Mouse (Mus musculus): ENCODE measurements at regions not wholly inside any gene's neighbourhood (a gene's known extent, or its start where the extent isn't known, plus 50 kb on each side); places are given as distances from the start of the nearest gene placed in this dataset.
"Not testable (repeated sequence)": the region's sequence is repeated elsewhere in the genome, so short reads cannot be mapped to it uniquely, and the experiment has no call there.

DNA sequence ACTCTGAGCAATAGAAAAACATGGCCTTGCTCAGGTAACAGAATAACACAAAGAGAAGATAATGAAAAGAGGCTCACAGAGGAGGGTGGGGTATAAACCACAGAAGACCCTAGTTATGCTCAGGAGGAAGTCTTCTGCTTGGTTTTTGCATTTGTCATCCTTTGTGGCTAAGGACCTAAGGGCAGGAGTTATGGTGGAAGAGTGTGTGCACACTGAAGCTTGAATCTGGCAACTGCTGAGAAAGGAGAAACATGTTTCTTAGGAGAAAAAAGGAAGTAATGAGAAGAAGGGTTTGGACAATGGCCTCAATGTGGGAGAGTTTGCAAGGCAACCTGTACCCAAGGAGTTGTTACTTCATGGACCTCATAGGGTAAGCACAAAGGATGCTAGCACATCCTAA lies 106.8 kb upstream of the Nyap2 start:
- no peak for DNase-seq

DNA sequence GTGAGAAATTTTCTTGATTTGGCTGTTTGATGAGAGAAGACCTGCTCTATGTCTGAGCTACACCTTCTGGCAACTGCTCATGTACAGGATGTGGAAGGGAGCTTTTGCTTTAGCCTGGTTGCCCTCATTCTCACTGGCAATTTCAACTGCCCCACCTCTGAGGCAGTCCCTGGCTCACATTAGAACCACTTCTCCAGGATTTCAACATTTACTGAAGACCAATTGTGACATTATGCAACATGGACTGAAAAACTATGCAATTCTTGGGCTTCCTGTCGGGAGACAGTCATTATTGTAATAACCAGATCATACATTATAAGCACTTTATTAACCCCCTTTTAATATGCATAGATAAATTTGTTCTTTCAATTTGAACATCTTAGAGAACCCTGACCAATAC lies 107.6 kb upstream of the Nyap2 start:
- DNase-seq: no peak

DNA sequence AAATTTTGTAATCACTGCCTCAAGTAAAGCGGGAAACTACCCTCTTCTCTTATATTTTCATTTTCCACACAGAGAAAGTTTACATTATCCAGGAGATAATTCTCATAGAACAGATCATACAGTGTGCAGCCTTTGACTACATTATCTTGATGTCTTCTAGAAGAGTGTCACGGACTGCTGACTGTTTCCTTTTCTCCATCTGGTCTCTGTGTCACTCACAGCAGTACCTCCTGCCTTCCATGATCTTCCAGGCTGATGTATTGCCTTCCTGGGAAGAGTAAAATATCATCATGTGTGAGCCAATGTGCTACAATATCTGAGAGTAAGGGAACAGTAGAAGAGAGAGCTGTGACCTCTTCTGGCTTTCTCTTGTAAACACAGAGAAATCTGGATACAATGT lies 111.0 kb upstream of the Nyap2 start:
- DNase-seq: no peak

DNA sequence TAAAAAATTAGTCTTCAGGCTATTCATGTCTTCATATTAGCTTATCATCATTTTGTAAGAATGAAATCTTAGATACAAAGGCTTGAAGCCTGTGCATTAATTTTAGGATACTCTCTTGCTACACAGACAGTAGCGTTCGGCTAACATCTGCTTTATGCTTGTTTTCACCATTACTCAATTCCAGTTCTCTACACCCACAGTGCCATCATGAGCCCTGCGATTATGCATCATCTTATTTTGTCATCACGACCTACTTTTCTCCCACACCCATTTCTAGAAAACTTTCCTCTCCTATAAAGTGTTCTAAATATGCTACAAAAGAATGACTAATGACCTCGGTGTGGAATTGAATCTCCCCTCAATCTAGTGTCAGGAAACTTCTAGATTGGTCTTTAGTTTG lies 112.4 kb upstream of the Nyap2 start:
- no peak for DNase-seq

DNA sequence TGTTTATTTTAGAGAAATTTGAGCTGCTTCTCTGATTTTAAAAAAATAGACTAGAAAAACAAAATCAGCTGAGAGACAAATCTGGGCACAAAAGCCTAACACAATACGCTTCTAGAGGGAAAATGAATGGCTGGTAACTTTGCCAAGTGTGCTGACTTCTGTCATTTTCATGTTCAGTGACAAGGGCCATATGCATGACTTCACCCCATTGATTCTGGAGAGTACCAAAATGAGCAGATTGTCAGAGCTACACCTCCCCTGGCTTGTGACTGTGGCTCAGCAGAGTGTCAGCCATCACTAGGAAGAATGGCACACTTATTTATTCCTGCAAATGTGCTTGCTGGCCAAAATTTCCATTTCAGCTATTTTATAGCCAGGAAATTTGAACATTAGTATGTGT lies 112.9 kb upstream of the Nyap2 start:
- DNase-seq: no peak

DNA sequence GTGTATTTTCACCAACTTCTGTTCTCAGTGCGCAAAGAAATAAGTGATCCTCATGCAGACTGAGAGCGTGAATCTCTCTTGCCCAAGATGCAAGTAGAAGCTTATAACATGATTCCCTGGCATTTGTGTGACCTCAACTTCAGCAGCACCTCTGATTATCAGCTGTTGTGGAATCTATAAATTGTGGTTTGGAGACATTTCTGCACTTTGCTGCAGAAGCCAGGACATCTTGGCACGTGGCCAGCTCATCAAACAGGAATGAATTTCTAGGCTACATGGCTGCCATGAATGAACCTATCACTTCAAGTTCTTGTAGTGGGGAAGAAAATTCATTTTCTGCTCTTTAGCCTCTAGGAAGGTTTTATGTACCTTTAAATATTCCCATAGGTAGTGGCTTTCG lies 126.3 kb upstream of the Nyap2 start:
- DNase-seq: peak in 1 of 2 experiments; percentile 8

DNA sequence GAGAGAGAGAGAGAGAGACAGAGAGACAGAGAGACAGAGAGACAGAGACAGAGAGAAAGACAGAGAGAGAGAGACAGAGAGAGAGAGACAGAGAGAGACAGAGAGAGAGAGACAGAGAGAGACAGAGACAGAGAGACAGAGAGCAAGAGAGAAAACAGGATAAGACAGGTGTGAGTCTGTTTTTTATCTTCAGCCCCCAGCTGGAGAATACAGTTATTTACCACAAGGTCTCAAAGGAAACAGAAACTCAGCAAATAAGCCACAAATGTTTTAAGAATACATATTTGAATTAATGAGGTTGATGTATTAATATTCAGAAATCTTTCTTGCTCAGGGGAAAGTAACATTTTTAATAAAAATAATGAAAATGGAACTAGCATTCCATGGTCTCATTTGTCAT lies 130.7 kb upstream of the Nyap2 start:
- not testable (repeated sequence) for DNase-seq

DNA sequence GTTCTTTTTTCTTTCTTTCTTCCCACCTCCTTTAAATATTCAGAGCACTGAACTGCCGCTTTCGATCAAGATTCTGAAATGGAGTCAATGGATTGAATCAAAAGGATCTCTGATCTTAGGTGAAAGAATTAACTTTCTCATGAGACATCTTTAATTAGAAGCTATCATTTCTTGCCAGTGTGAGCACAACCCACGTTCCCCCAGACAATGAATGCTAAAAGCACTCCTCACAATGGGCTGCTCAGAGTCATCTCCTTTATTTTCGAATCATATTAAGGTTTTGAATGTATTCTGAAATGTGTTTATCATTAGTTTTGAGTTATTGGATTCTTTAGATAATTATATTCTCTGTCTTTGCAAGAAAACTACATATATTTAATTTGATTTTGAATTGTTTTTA lies 137.4 kb upstream of the Nyap2 start:
- no peak for DNase-seq

DNA sequence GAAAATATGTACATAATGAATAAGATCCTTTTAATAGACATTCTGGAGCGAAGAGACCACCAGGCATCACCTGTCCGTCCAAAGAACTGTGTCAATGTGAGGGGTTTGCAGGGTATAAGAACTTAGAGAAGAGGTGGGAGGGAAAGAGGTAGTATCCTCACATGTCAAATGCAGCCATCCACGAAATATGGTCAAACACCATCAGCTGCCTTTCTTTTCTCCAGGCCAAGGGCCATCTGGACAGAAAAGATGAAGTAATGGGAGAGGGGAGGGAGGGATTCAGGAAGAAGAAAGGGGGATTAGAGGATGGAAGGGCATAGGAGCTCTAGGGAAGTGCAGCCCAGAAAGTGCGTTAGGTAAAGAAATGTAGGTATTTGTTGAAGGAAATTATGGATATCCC lies 141.0 kb upstream of the Dock10 start:
- no peak for DNase-seq

DNA sequence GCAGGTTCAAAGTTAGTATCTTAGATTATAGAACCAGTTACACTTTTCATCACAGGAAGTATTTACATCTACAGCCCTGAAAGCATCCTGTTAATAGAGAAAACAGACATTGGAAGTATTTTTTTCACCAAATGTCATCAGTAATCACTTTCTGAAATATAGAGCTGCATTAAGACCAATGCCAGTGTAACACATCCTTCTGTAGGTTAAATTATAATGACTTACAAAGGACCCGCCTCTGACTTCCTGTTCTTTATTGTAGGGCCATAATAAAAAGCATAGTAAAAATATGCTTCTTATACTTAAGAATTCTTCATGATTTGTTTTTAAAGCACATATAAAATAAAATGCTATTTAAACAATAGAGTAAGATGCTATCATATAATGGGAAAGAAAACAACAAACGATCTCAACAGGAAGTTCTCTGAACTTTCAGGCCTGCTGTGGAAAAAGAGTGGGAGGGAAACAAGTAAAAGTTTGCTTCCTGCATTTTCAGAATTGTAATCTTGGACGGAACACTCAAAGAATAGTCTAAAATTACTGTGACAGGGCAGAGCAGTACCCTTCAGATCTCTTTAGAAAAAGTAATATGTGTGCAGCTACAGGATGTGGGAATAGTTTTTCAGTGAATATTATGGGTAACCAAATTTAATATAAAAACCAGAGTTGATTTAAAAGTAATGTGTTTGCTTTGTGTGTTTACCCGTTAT lies 116.0 kb upstream of the Dock10 start:
- no peak for DNase-seq

DNA sequence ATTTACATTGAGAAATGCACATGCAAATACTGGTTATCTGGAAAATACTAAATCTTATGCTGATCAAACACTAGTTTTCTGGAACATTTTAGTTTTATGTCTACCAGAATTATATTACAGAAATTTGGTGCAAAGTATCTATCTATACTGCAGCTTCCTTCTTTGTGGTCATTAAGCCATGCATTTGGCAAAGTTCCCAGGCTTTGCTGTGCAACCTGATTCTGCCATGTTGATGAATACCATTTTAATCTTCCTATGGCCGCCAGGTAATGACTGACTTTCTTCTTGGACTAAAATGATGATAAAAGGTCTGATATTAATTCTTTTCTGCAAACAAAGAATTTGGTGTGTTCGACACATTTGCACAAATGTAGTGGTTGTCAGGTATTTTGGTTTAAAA lies 115.3 kb upstream of the Dock10 start:
- DNase-seq: no peak

DNA sequence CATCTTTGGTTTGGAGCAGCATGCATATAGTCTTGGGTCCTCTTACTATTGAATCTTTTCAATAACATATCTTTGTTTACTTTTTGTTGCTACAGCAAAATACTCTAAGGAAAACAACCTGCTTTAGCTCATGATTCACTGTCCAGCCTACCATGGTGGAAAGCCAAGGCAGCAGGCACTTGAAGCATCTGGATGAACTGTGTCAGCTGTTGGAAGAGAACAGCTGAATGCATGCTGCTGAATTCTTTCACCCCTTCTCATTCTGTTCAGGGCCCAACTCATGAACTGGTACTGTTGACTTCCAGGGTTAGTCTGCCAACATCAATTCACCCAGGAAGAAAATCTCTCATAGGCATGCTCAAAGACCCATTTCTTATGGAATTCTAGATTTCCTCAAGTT lies 110.5 kb upstream of the Dock10 start:
- no peak for DNase-seq

DNA sequence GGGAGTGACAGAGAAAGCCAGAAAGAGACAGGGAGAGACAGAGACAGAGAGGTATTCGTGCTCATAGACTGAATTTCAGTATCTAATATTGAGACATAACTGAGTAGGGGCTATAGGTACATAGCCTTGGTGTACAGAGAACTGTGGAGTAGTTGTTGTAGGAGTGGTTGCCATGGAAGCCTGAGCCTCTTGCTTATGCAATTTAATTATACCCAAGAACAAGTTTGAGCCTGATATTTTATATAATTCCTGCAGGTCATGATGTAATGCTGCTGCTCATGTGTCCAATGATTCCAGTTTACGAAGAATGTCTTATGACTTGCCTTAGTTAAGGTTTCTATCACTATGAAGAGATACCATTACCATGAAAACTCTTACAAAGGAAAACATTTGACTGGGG lies 98.7 kb upstream of the Dock10 start:
- no peak for DNase-seq

DNA sequence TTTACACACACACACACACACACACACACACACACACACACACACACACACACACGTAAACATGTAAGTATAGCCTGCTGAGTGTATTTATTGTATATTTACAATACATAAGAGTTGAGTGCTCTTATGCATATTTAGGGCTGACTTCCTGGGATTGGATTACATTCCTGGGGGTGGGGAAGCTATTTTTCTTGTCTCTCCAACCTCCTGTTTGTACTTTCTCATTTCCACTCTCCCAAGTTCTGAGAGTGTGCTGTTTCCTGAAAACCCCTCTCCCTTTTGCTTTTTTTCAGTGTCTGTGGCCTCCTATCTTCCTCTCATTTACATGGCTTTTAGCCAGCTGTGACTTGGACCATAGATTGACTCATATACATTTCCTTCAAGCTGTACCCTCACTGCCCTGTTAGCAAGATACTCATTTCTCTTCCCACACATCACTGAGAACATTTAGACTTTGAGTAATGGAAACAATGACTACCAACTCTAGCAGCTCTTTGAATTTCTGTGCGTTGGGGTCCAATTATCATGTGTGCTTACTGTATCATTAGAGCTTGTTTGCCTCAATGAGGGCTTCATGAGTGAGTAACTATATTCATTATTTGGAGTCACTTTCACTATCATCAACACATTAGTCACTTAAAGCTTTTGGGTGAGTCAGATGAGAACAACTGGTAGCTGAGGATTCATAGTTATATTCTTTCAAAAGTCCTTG lies 96.8 kb upstream of the Dock10 start:
- no peak for DNase-seq

DNA sequence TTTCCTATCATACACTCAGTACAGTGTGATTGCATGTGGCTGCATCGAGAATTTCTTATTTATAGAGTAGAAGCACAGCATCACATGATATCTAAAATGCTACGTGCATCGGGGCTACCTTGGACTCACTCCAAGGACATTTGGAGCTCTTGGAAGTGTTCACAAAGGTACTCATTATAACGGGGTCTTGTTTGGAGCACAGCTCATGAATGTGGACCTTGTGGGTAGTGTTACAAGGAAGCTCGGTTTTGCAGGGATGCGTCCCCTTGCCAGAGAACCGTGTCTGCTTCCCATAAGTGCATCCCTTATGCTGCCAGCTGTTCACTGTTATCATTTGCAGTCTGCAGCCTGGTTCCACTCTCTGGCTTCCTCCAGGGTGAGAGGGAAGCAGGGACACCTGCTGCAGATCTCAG lies 96.0 kb upstream of the Dock10 start:
- no peak for DNase-seq

DNA sequence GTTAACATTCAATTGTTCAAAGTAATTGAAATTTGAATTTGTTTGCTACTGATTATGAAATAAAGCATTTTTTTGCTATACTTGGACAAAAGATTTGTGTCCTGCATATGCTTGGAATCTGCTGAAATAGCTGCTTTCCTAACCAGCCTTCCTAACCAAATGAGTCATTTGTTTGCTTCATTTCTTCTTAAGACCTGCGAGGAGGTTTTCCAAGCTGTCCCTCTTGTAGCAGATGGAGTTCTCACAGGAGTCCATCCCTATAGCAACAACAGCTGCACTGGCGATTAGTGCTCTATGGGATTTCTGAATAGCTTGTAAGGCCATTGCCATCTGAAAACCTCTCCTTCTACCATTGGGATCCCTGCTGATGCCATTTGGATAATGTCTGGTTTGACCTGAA lies 94.4 kb upstream of the Dock10 start:
- no peak for DNase-seq

DNA sequence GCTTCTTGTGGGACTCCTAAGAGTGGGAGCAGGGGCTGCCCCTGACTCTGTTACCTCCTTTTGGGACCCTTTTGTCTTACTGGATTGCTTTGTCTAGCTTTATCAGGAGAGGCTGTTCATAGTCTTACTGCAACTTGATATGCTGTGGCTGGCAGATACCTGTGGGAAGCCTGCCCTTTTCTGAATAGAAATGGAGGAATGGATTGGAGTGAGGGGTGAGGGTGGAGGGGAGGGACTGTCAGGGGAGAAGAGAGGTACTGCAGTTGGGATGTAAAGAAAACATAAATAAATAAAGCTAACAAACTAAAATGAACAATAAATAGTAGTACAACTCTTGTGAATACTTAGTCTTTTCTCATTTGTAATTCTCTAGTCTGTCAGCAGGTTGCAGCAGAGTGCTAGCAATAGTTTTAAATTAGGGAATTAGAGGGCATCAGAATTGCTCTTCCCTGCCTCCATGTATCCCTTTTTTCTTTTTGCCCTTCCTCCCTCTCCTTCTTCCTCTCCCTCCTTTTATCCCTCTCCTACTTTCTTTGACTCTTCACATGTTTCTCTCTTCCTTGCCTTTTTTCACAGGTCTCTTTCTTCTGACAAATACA lies 72.0 kb upstream of the Dock10 start:
- DNase-seq: peak; percentile 9 to 14

DNA sequence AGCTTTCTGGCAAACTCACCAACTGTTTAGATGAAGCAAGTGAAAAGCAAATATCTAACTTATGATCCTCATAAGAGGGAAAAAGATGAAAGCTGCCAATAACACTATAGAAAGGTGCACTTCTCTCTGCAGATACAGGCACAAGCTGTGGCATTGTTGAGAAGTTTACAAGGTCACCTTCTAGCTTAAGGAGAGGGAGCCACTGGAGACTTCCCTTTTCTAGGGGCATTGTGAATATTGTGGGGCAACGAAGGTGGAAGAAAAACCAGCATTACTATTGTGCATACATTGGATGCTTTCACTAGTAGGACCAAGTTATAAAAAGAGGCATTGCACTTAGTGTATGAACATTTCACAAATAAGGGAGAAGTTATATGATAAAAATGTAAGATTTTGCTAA lies 68.1 kb upstream of the Dock10 start:
- DNase-seq: no peak

DNA sequence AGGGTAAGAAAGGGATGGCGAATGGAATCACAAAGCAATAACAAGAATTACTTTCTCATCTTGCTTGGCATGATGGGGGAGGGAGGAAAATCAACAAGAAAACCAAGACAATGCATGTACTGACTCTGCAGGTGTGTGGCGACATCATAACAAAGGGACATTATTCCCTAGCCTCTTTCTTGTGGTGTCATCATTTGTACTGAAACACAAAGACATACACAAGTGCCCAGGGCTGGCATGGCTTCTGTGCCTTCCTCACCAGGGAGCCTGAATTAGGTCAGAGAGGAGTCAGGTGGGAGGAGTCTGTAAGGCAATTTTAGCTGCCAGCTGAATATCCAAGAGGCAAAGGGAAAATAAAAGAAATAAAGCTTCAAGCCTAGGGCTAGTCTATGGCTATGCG lies 65.6 kb upstream of the Dock10 start:
- no peak for DNase-seq

DNA sequence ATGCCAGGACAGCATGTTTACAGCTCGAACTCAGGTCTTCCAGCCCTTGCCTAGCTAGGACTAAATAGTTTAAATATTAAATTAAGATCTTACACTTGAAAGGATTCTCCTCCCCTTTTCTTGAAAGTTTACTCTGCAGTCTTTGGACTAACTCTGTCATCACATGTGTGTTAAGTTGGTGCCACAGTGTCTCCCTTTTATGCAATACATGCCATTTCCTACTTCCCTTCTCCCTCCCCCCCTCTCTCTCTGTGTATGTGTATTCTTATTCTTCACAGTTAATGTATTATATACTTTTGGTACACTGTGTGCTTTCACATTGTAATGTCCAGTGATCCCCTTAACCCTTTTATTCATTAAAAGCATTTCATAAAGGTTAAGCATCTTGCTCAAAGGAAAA lies 63.9 kb upstream of the Dock10 start:
- peak in 1 of 2 experiments; percentile 5 for DNase-seq

DNA sequence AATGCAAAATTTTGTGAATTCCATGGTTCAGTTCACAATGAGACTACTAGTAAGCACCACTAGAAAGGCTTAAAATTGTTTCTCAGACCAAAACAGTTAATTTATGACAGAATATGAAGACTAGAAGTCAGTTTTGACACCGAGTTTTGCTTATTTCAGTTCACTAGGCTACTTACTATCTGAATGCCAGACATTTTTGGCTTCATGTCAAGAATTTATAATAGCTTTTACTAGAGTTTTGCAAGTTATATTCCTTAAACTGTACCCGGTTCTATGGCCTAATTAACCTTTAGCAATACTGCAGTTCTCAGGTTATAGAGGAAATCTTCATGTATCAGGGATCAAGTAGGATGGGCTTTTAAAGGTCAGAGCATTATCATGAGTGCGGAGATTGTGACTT lies 54.6 kb upstream of the Dock10 start:
- DNase-seq: no peak
